Mouse (Mus musculus) embryo, embryonic 10.5 days (tissue): ENCODE results near the gene Stat5b.

ENCODE experiments used
- DNase-seq: peaks from one replicate; pipeline ENCODE4 v3.0.0-alpha.2; 2015; ENCODE audit warnings: low spot score

Stat5b gene

DNA sequence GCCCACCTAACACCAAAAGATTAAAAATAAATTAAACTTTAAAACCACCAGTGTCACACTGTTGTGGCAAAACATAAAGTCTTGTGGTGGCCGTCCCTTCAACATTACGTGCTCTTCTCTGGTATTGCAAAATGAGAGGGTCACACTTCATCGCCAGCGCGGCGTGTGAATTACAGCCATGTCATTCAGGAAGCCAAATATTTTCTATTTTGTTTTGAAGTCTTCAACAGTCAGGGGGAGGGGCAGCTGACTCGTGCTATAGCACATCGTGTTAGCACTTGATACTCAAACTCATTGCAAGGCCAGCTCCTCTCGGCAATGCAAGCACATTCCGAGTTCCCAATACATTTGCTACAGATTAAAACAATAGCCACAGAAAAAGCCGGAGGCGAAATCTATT lies 9.7 kb downstream of the Stat5b start:
- no peak for DNase-seq

DNA sequence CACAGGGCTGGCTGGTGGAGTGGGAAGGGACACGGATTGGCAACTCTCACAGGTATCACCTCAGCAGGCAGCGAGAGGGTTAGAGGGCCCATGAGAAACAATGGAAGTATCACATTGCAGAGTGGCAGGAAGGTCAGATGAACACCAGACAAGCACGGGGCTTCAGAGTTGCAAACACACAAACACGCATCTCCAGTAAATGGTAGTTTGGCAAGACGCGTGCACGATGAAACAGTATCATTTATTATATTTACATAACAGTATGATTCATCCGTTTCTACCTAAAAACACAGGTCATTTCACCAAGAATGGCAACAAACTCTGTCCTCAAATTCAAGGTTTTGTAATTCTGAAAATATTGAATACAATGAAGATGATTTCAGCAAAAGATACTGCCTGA lies 11.0 kb downstream of the Stat5b start:
- no peak for DNase-seq

DNA sequence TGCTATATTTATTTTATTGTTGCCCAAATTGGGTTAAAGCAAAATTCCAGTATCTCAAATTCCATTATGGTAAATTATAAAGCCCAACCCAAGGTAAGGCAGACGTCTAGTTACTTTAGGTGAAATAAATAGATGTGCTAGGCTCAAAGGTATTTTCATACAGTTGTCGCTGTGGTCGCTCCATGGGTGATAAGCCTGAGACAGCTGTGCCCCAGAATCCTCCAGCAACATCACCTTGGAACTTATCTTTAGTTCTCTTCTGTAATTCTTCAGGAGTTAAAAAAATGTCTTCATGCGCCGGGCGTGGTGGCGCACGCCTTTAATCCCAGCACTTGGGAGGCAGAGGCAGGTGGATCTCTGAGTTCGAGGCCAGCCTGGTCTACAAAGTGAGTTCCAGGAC lies 11.6 kb downstream of the Stat5b start:
- no peak for DNase-seq

DNA sequence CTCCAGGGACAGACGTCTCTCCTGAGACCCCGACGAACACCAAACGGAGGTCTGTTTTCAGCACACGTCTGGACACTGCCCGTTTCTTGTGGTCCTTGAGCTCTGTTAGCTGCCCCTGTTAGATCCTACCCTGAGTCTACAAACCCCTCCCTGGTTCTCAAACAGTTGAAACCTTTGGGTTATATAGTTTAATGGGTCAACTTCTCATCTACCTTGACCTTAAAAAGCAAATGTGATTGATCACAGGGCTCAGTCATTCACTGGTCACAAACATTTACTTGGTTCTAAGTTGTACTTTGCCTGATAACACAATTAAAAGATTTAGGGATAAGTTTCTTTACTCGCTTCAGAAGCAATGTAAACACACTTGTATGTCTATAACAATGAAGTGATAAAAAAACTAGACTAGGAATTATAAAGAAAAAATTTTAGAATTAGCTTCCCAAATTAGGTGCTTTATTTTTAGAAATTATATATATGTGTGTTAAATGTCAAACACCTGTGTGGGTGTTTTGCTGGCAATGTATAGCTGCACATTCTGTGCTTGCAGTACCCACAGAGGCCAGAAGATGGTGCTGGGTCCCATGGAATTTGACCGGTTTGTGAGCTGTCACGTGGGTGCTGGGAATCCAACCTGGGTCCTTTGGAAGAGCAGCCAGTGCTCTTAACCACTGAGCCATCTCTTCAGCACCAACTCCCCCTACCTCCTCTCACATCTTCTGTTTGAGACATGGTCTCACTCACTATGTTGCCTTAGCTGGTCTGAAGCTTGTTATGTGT lies 13.4 kb downstream of the Stat5b start:
- DNase-seq, result no peak

DNA sequence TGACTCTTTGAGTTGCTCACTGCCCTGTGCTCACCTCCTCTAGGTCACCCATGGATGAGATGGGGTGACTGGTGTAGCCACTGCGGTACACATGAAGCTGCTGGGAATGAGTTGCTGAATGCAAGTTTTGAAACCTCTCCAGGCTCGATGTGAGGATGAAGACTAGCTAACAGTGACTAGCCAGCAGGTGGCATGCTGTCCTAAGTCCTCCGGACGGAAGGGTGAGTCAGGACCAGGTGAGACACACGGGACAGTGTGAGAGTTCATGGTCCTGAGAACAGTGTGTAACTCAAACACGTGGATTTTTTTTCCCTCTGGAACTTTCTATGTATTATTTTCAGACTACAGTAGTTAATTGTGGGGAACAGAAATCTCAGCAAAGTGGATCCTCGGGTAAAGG lies 17.1 kb downstream of the Stat5b start:
- DNase-seq, result no peak

DNA sequence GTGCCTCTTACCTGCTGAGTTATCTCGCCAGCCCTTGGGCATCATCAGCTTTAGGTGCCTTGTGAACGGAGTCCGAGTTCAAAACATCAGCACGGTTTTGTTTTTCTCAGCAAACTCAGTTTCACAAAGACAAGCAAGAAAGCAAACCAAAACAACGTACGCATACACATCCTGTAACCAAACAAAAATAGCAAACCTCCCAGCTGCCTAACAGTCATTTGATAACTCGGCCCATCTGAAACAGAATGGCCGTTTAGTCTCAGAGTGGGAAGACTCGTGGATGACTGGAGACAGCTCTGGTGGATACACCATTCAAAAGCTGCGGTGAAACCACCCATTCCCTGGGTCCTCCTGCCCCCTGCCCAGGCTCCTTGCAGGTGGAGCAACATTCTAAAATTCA lies 19.1 kb downstream of the Stat5b start:
- DNase-seq, result no peak

DNA sequence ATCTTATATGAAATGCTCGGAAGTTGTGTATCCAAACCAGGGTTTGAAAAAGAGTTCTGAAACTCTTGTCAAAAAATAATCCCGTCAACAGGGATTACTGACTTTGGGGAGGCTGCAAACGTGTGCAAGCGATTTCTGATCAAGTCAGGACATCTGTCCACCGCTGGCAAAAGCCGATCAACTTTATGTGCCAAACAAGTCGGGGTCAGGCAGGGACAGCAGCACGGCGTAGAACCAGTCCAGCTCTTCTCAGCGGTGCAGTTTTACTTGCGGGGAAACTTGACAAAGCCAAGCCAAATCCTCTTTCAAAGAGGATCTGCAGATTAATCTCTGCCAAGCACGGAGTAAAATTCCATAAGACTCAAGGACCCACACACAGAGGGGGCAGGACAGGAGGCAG lies 20.8 kb downstream of the Stat5b start:
- DNase-seq, result no peak

DNA sequence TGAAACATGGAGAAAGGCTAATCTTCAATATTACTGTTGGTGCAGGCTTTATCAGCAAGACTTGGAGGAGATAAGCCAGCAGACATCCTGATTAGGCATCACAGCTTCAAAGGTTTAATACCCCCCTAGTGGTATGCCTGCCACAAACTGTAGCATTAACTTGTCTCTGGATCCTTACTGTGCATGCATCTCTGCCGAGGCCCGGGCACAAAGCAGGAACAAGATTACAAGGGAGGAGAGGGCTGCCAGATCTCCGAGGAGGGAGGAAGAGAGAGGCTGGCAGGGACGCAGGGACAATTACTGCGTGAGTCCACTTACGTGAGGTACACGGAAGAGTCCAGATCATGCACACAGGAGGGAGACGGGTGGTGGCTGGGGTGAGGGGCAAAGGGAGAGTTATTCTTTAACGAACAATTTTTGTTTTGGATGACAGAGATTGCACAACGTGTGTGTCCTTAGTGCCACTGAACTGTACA lies 21.8 kb downstream of the Stat5b start:
- DNase-seq, result no peak

DNA sequence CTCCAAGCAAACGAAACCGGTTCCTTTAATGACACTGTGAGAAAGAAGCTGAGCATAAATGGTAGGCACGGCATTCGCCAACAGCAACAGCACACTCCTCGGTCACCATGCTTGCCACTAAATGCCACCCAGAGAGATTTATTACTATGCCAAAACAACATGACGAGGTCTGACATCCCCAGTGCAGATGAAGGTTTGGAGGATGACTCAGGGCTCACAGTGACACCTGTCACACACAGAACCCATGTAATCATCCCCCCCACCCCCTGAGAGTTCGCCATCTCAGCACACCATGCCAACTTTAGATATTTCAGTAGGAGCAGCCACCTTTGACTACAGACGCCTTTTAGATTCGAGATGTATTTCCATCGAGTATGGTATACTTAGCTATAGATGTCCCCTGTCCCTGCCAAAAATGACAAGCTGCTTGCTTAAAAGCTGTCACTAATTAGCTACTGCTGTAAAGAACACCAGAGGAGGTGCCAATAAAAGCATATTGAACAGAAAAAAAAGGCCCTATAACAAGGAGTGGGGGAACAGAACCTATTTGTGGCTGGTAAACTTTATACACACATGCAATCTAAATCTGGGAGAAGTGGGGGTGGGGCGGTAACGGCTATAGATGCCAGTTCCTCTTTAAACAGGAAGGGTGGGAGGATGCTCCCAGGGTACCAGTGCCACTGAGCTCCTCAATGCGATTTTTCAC lies 24.2 kb downstream of the Stat5b start:
- DNase-seq, result no peak

DNA sequence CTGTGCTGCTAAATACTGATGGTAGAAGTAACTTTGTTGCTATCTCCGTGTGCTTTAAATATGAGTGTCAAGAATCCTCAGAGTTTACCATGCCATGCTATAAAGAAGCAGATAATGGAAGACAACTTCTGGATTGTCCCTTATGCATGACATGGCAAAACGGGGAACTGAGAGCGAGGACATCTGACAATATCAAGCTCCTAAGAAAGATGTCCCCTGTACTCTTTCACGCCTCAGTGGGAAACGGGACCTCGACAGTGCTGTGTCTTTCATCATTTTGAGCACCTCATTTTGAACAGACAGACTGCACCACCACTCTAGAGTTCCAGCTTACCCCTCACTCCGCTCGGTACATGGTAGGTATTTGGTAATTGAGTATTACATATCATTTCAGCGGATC lies 25.1 kb downstream of the Stat5b start:
- no peak for DNase-seq

DNA sequence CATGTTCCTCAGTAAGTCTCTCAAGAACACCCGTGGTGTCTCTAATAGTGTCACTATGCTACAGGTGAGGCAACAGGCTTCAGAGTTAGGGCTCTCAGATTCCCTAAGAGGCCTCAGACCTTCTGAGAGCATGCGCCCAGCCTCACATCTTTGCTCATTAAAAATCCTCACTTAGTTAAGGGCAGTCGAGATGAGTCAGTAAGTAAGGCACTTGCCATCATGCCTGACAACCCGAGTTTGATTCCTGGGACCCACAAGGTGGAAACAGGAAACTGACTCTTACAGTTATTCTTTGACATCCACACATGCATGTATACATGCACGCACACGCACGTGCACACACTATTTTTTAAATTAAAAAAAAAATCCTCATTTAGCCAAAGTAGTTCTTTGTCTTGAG lies 26.0 kb downstream of the Stat5b start:
- DNase-seq, result no peak

DNA sequence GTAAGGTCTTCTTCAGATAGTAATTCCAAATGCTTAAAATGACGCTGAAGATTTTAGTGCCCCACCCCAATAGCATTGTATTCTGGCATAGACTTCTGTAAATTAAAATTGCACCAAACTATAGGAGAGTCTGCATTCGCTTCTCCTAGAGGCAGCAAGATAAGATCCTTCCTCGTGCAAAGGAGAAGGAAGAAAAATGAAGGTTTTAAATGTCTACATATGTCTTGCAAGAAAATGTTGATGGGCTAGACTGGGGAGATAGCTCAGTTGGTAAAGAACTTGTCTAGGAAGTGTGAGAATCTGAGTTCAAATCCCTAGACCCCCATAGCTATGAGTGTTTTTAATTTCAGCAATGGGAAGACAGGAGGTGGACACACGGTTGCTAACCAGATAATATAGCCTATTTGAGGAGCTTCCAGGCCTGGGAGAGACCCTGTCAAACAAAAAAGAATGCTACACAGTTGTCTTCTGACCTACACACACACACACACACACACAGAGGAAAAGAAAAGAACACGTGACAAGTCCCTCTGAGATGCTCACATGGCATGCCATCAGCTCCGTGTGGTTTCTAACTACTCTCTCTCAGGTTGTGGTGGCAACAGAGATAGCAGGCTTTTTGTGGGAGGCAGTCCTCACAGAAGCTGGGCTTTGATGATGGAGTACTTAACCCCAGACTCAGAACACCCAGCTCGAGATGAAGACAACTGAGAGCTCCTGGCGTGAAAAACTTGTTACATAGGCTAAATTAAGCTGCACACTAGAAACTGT lies 26.8 kb downstream of the Stat5b start:
- DNase-seq, result no peak

DNA sequence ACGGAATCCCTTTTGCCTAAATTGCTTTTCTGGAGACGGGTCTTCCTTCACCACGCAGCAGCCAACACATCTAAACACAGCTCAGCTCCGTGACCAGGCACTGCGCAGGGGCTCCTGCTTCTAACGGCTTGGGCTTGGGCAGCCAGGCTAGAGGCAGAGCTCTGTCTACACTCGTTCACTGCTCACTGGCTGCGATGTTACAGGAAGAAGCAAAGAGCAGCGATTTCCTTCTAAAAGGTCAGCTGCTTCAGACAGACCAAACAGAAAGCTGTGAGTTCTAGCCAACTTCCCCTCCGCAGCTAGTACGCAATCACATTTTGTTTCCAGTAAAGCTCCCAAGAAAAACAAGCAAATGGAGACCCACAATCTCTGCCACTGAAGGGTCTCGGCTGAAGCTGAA lies 28.2 kb downstream of the Stat5b start:
- DNase-seq, result no peak

DNA sequence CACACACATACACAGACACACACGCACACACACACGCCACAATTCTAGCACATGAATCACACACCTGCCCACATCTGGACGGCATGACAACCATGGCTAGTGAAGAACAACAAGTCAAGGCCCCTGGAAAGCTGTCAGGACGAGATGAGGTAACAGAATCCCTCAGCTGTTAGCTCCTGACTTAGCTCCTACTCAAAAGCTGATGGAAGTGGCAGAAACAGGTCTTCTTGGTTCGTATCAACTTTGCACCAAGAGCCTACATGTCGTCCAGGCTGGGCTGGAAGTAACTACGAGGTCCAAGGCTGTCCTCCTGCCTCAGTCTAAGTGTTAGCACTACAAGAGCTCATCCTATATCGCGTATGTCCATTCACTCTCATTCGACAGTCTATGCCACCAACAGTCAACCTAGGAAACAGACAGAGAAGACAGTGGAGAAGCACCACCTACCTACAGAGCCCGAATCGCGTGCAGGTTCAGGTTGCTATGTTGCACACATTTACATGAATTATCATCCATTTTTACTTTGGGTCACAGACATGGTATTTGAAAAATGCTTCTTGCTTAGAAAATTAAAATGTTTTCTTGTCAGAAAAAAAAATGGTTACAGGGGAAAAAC lies 28.8 kb downstream of the Stat5b start:
- no peak for DNase-seq

DNA sequence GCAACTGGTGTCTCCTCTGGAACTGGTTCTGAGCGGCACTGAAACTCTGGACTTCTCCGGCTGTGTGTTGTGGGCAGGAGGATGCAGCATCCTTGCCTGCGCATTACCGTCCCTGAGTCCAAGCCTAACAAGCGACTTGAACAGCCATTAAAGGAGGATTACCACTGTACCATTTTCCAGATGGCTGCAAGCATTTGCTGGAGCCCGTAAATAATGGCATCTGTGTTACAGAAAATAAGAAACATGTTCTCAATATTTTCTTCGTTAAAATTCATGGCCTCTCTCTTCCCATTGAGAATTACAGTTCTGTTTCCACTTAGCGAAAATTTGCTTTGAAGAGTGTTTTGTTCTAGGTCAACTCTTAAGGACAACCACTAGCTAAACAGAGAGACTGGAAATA lies 30.5 kb downstream of the Stat5b start:
- no peak for DNase-seq

DNA sequence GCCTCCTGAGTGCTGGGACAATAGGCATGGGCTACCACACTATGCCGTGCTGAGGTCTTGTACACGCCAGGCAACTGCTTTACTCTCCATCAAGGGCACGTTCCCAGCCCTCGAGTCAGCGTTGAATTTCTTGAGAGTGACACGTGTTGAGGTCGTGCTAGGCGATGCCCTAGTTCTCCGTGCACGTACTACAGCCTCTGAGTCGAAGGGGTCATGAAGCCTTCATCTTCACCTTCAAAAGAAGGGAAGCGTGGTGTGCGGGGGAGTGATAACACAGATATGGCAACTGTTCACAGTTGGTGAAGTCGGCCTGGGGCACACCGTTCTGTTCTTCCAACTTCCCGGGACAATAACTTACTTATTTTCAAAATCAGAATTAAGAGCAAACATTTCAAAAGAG lies 30.9 kb downstream of the Stat5b start:
- DNase-seq, result no peak

DNA sequence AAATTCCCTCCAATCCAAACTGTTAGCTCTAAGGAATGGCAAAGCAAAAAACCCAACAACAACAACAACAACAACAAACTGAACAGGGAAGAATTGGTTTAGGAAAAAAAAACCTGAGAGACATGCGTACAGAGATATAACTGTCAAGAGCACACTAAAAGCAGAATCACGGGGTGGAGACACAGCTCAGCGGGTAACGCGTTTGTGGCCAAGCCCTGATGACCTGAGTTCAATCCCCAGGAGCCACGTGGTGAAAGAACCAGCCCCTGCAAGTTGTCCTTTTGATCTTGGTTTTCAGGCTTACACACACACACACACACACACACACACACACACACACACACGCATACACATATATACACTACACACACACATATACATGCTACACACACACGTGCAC lies 31.5 kb downstream of the Stat5b start:
- no peak for DNase-seq

DNA sequence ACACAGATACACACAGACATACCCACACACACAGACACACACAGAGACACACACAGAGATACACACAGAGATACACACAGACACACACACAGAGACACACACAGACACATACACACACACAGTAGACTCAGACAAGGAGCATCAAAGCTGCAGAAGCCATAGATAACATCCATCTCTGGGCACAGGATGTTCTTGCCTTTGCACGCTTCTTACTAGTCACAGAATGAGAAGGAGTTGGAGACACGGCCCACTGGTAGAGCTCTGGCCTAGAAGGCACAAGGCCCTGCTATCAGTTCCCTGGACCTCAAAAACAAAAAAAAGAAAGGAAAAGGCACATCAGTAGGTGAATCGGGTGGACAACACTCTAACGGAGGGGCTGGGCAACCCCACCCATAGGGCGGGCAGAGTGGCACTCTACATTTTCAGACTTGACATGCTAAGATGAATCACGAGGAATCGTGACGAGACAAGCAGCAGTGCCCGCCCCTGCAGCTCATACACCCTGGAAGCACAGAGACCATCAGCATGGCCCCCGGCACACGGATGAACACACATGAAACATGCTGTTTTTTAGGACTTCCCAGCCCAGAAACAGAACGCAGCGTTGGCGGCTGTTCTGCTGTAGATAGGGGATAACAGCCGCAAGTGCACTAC lies 32.0 kb downstream of the Stat5b start:
- DNase-seq, result no peak

DNA sequence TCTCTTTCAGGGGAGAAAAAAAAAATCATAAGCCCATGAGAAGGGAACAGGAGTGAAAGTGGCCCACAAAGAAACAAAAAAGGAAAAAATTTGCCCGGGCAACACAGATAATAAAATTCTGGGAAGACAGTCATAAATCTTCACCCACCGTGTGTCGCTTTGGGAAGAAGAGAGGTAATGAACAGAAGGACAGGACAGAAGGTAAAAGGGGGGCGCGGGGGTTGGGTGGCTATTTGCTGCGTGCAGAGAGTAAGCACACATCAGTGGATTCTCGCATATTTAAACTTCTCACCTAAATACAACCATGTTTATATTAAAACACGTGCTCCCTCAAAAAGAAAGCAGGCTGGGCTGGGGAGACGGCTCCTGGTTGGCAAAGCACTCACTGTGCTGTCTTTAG lies 33.2 kb downstream of the Stat5b start:
- DNase-seq, result no peak

DNA sequence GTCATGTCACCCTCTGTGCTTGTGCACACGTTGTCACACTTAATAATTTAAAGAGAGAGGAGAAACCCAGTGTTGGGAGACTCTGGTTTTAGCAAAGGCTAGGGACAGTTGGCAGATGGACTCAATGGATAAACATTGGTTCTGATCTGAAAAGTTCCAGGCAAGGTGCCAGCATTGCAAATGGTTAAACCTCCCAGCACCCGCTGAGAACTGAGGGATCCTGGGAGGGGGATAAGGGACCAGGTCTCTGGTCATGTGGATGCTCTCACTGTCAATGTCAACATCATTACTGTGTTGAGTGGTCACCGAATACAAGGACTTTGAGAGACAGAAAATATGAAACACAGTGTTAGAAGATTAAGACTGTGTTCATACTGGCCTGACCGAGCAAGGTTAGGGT lies 33.7 kb downstream of the Stat5b start:
- DNase-seq, result no peak

DNA sequence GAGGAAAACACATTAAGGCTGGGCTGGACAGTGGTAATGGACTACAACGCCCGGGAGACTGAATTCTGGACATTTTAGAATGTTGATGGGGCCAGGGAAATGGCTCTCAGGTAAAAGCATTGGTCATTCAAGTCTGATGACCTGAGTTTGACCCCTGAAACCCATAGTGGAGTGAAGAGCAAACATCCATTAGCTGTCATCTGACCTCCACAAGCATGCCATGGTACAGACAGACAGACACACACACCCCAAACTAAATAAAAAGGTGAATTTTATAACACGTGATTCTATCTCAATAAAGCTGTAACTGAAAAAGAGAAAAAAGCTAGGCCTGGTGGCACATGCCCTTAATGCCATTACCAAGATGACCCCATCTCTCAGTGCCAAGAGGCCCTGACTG lies 34.2 kb downstream of the Stat5b start:
- DNase-seq, result no peak

DNA sequence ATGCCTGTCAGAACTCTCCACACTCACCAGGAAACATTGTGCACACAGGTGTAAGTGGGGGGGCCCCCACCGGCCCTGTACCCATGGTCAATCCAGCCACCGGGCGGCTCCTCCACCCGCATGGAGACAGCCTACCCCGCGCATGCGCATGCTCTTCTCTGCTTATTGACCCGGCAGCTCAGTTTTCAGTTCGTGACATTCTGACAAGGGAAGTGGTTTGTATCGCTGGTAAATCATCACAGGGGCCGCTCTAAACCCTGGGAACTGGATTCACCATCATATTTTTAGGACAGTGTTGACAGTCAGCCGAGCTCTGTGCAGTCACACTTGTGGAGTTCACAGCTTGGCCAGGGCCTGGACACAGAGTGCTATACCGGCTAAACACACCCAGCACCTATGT lies 36.0 kb downstream of the Stat5b start:
- peak; percentile 27 for DNase-seq
